Mouse (Mus musculus) thymus, postnatal 25 days (tissue): ENCODE measurements at regions not wholly inside any gene's neighbourhood (a gene's known extent, or its start where the extent isn't known, plus 50 kb on each side); places are given as distances from the start of the nearest gene placed in this dataset.

Experiments
- DNase-seq: peaks from one replicate; pipeline ENCODE4 v3.0.0; 2022

- peak; percentile 2 for DNase-seq
These were observed 156.3 kb upstream of the Zfp618 start for GRCm38 (mm10) chr4:62809048-62809447.

GRCm38 (mm10) chr4:62819889-62820288 is 145.5 kb upstream of the Zfp618 start:
- DNase-seq: no peak

GRCm38 (mm10) chr4:62821288-62821687 is 144.1 kb upstream of the Zfp618 start:
- no peak for DNase-seq

GRCm38 (mm10) chr4:62822568-62822967 is 142.8 kb upstream of the Zfp618 start:
- DNase-seq: peak; percentile 68

GRCm38 (mm10) chr4:62823082-62823481 is 142.3 kb upstream of the Zfp618 start:
- no peak for DNase-seq

GRCm38 (mm10) chr4:62823555-62824250 is 141.7 kb upstream of the Zfp618 start:
- no peak for DNase-seq

- no peak for DNase-seq
These were observed 140.8 kb upstream of the Zfp618 start for GRCm38 (mm10) chr4:62824581-62824980.

- DNase-seq: no peak
These were observed 140.1 kb upstream of the Zfp618 start for GRCm38 (mm10) chr4:62825256-62825655.

- no peak for DNase-seq
These were observed 136.4 kb upstream of the Zfp618 start for GRCm38 (mm10) chr4:62828963-62829362.

GRCm38 (mm10) chr4:62833944-62834343 is 131.4 kb upstream of the Zfp618 start:
- DNase-seq: no peak

GRCm38 (mm10) chr4:62836875-62837274 is 128.5 kb upstream of the Zfp618 start:
- no peak for DNase-seq

- DNase-seq: no peak
These were observed 114.8 kb upstream of the Zfp618 start for GRCm38 (mm10) chr4:62850526-62850925.

GRCm38 (mm10) chr4:62853335-62853734 is 112.0 kb upstream of the Zfp618 start:
- peak; percentile 41 for DNase-seq

- DNase-seq: no peak
These were observed 109.0 kb upstream of the Zfp618 start for GRCm38 (mm10) chr4:62856406-62856805.

GRCm38 (mm10) chr4:62862756-62863155 is 102.6 kb upstream of the Zfp618 start:
- no peak for DNase-seq

- no peak for DNase-seq
These were observed 94.9 kb upstream of the Zfp618 start for GRCm38 (mm10) chr4:62870391-62870983.

- no peak for DNase-seq
These were observed 92.8 kb upstream of the Zfp618 start for GRCm38 (mm10) chr4:62872562-62872961.

GRCm38 (mm10) chr4:62873986-62874385 is 91.4 kb upstream of the Zfp618 start:
- DNase-seq: no peak

GRCm38 (mm10) chr4:62878063-62878462 is 87.3 kb upstream of the Zfp618 start:
- no peak for DNase-seq

GRCm38 (mm10) chr4:62878927-62879326 is 86.4 kb upstream of the Zfp618 start:
- no peak for DNase-seq

GRCm38 (mm10) chr4:62881824-62882223 is 83.5 kb upstream of the Zfp618 start:
- DNase-seq: peak; percentile 25

- no peak for DNase-seq
These were observed 83.1 kb upstream of the Zfp618 start for GRCm38 (mm10) chr4:62882276-62882675.

- DNase-seq: no peak
These were observed 76.6 kb upstream of the Zfp618 start for GRCm38 (mm10) chr4:62888736-62889135.

GRCm38 (mm10) chr4:62889708-62890107 is 75.7 kb upstream of the Zfp618 start:
- DNase-seq: peak; percentile 47
